Mouse (Mus musculus): ENCODE measurements at regions not wholly inside any gene's neighbourhood (a gene's known extent, or its start where the extent isn't known, plus 50 kb on each side); places are given as distances from the start of the nearest gene placed in this dataset.
A peak's percentile ranks its signal among the peaks of the same experiment; 100 is the strongest.

GRCm38 (mm10) chr2:142964340-142964739, 63.0 kb upstream of the Kif16b start:
- no peak for DNase-seq

- DNase-seq, result peak; percentile 45
Observed at GRCm38 (mm10) chr2:142967250-142967649, 65.9 kb upstream of the Kif16b start.

GRCm38 (mm10) chr2:142980771-142981170, 79.4 kb upstream of the Kif16b start:
- DNase-seq, result no peak

- DNase-seq, result no peak
Observed at GRCm38 (mm10) chr2:142988691-142989090, 74.1 kb upstream of the Snrpb2 start.

- DNase-seq, result no peak
Observed at GRCm38 (mm10) chr2:142996088-142996487, 66.8 kb upstream of the Snrpb2 start.

- DNase-seq, result no peak
Observed at GRCm38 (mm10) chr2:143002874-143003273, 60.0 kb upstream of the Snrpb2 start.

GRCm38 (mm10) chr2:143003341-143003740, 59.5 kb upstream of the Snrpb2 start:
- DNase-seq, result no peak

- DNase-seq, result no peak
Observed at GRCm38 (mm10) chr2:143011380-143011779, 51.5 kb upstream of the Snrpb2 start.

Measured in layer of hippocampus, adult 9-11 months (tissue).